Mouse (Mus musculus): ENCODE data around the gene F7. TPM values are rescaled to one million over a fixed set of nuclear protein-coding genes. Genes with fewer than 3 reads are reported as not detected.

F7 gene
- polyA plus RNA-seq (2012; rRNA removed) = 0.46 and 0.48 TPM in 2 replicates

GRCm38 (mm10) chr8:13025487-13026224 is at the start of gene F7:
Gene F7 (plus strand): TSS chr8:13026034.

GRCm38 (mm10) chr8:13037015-13037414 is 11.2 kb downstream of the F7 start, which contains the start of gene F10:
Gene F10 (plus strand): TSS chr8:13037308.

GRCm38 (mm10) chr8:13060441-13061150 is 34.8 kb downstream of the F7 start, which contains the start of gene Proz:
Gene Proz (plus strand): TSS chr8:13060914.

Other genes with a start within 250 kb of the F7 start
- 52.9 and 80.9 TPM in 2 replicates for gene Mcf2l, start 152.2 kb upstream of the F7 start, polyA plus RNA-seq (2012; rRNA removed)
- gene F10, start 11.3 kb downstream of the F7 start, polyA plus RNA-seq (2012; rRNA removed) = 1.9 and 5.1 TPM in 2 replicates
- gene Proz, start 34.9 kb downstream of the F7 start, polyA plus RNA-seq (2012; rRNA removed) = 0.77 and 0.85 TPM in 2 replicates
- gene Pcid2, start 79.4 kb downstream of the F7 start, polyA plus RNA-seq (2012; rRNA removed) = 36.8 and 51.0 TPM in 2 replicates
- gene Cul4a, start 79.6 kb downstream of the F7 start, polyA plus RNA-seq (2012; rRNA removed) = 71.5 and 76.7 TPM in 2 replicates
- 141 and 205 TPM in 2 replicates for gene Lamp1, start 133.1 kb downstream of the F7 start, polyA plus RNA-seq (2012; rRNA removed)
- 11.9 and 19.5 TPM in 2 replicates for gene Grtp1, start 174.6 kb downstream of the F7 start, polyA plus RNA-seq (2012; rRNA removed)
- 1.6 and 1.9 TPM in 2 replicates for gene Adprhl1, start 228.1 kb downstream of the F7 start, polyA plus RNA-seq (2012; rRNA removed)

All from central nervous system, embryonic 11.5 days (tissue).